Mouse (Mus musculus): Measurements from ENCODE around the gene Ric1. TPM values are rescaled to one million over a fixed set of nuclear protein-coding genes. Genes with fewer than 3 reads are reported as not detected.

Gene Ric1
- total and polyA plus RNA-seq, 3 experiments, result 41.0 to 77.2 (median 54.2) TPM

DNA sequence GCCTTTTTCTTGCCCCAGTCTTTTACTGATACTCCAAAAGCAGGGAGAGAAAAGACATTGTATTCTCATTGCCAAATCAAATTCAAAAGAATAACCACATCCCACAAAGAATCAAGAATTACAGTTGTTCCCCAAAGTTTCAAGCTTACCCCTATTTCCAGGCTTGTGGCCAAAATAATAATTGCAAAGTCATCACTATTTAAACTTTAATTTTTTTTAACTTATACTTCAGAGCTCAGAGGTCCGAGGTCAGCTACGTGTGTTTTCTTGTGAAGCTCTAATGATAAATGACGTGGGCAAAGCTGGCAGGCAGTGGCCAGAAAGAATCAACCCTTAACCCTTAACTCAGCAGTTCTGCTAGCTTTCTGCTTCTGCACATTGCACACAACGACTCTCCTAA is 43.5 kb upstream of the Ric1 start:
- DNase-seq (ENCODE audit: low read depth, low spot score), result peak; percentile 77
- H3K4me3 ChIP-seq (ENCODE audit: control insufficient read depth in 1 of 2, insufficient read depth in 1 of 2, low read depth in 2 of 2, low read length in 2 of 2), result no peak overlapping the region
- no peaks in the 10 kb centered on the region for H3K79me2 ChIP-seq (ENCODE audit: control insufficient read depth, insufficient read depth, low read length, poor library complexity)
- TF ChIP-seq MEF2A (IDR thresholded peaks at IDR 0.05; ENCODE audit: extremely low read depth, insufficient replicate concordance, low read depth, low read length, poor library complexity, severe bottlenecking) (no peak), ETS1 (IDR thresholded peaks at IDR 0.05; ENCODE audit: low read depth, low read length) (peak; percentile 46), GABPA (IDR thresholded peaks at IDR 0.05; ENCODE audit: low read depth, low read length) (no peak), EP300 (IDR thresholded peaks at IDR 0.05; ENCODE audit: low read depth in 1 of 2, low read length in 2 of 2) (no peak; a peak in 1 of 4 replicates), POLR2AphosphoS2 (IDR thresholded peaks at IDR 0.05; ENCODE audit: low read length) (no peak), ZNF384 (IDR thresholded peaks at IDR 0.05; ENCODE audit: low read depth, low read length) (peak; percentile 65), MAFK (IDR thresholded peaks at IDR 0.05; ENCODE audit: borderline replicate concordance, low read depth, low read length) (peak; percentile 98), MYB (IDR thresholded peaks at IDR 0.05; ENCODE audit: low read depth, low read length) (no peak), SIN3A (IDR thresholded peaks at IDR 0.05; ENCODE audit: low read length) (peak; percentile 7; the same call in 1 of the 2 replicates), SMC3 (IDR thresholded peaks at IDR 0.05; ENCODE audit: low read depth, low read length) (no peak), GATA1 (IDR thresholded peaks at IDR 0.05; ENCODE audit: low read depth, low read length) (no peak), NRF1 (IDR thresholded peaks at IDR 0.05; ENCODE audit: insufficient read depth, low read depth, low read length, poor library complexity, severe bottlenecking) (no peak), CTCF (IDR thresholded peaks at IDR 0.05 in 2 of 3, conservative IDR thresholded peaks at IDR 0.05 in 1 of 3; ENCODE audit: control insufficient read depth in 1 of 3, insufficient read depth in 1 of 3, low read depth in 2 of 3, low read length in 3 of 3, poor library complexity in 1 of 3, severe bottlenecking in 1 of 3) (no peak), NELFE (IDR thresholded peaks at IDR 0.05; ENCODE audit: low read depth, low read length) (no peak), MXI1 (IDR thresholded peaks at IDR 0.05; ENCODE audit: low read depth, low read length) (0 out of 2 replicates have a peak, but pooled peaks have one; percentile 6), RCOR1 (IDR thresholded peaks at IDR 0.05; ENCODE audit: low read depth, low read length) (peak; percentile 77), MYC (IDR thresholded peaks at IDR 0.05; ENCODE audit: low read depth, low read length) (no peak), MAZ (IDR thresholded peaks at IDR 0.05; ENCODE audit: low read depth, low read length) (no peak)
- peaks cover 0 to 40% of the 10 kb centered on the region in 2 experiments; a peak in 2 of 4 replicates for H3K36me3 ChIP-seq (ENCODE audit: control insufficient read depth in 1 of 2, insufficient read depth in 2 of 2, low read length in 2 of 2)
- no peak overlapping the region for H3K27ac ChIP-seq (ENCODE audit: control insufficient read depth, low read depth, low read length)
- H3K4me1 ChIP-seq (ENCODE audit: control insufficient read depth in 1 of 2, insufficient read depth in 2 of 2, low read length in 2 of 2), result peaks cover 45 to 56% of the 10 kb centered on the region in 2 experiments
- H3K9me3 ChIP-seq (replicated peaks; ENCODE audit: insufficient read depth, low read length), result no peaks in the 10 kb centered on the region
- H3K27me3 ChIP-seq (ENCODE audit: control insufficient read depth in 1 of 2, insufficient read depth in 2 of 2, low read length in 2 of 2), result no peaks in the 10 kb centered on the region
- H3K9ac ChIP-seq (ENCODE audit: control insufficient read depth, low read depth, low read length, poor library complexity, severe bottlenecking), result no peak overlapping the region

DNA sequence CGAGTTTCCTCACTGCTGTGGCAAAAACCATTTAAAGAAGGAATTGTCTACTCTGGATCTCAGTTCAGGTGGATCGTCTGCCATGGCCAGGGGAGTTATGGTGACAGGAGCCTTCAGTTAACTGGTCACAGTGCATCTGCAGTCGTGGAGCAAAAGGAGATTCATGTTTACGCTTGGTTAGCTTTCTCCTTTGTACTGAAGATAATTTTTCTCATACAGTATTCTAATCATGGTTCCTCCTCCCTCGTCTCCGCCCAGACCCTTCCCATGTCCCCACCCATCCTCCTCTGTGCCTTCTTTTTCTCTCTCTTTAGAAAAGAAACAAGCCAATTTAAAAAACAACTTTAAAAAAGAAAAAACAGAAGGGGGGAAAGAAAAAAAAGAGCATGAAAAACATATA is 40.5 kb upstream of the Ric1 start:
- no peak overlapping the region for H3K27ac ChIP-seq (ENCODE audit: control insufficient read depth, low read depth, low read length)
- H3K27me3 ChIP-seq (ENCODE audit: control insufficient read depth in 1 of 2, insufficient read depth in 2 of 2, low read length in 2 of 2), result no peaks in the 10 kb centered on the region
- no peak overlapping the region for H3K9ac ChIP-seq (ENCODE audit: control insufficient read depth, low read depth, low read length, poor library complexity, severe bottlenecking)
- peak overlapping the region in 1 of 2 experiments; percentile 16; a peak in 2 of 4 replicates for H3K4me3 ChIP-seq (ENCODE audit: control insufficient read depth in 1 of 2, insufficient read depth in 1 of 2, low read depth in 2 of 2, low read length in 2 of 2)
- peaks cover 0 to 29% of the 10 kb centered on the region in 2 experiments; a peak in 2 of 4 replicates for H3K36me3 ChIP-seq (ENCODE audit: control insufficient read depth in 1 of 2, insufficient read depth in 2 of 2, low read length in 2 of 2)
- H3K4me1 ChIP-seq (ENCODE audit: control insufficient read depth in 1 of 2, insufficient read depth in 2 of 2, low read length in 2 of 2), result peaks cover 32 to 46% of the 10 kb centered on the region in 2 experiments
- H3K79me2 ChIP-seq (ENCODE audit: control insufficient read depth, insufficient read depth, low read length, poor library complexity), result no peaks in the 10 kb centered on the region
- peak; percentile 79 for DNase-seq (ENCODE audit: low read depth, low spot score)
- H3K9me3 ChIP-seq (replicated peaks; ENCODE audit: insufficient read depth, low read length), result no peaks in the 10 kb centered on the region
- TF ChIP-seq TCF12 (IDR thresholded peaks at IDR 0.05; ENCODE audit: low read depth, low read length), result peak; percentile 43; the same call in 1 of the 2 replicates
- TF ChIP-seq BHLHE40 (IDR thresholded peaks at IDR 0.05; ENCODE audit: borderline replicate concordance, low read depth, low read length), result no peak
- no peak for TF ChIP-seq MEF2A (IDR thresholded peaks at IDR 0.05; ENCODE audit: extremely low read depth, insufficient replicate concordance, low read depth, low read length, poor library complexity, severe bottlenecking)
- TF ChIP-seq MAZ (IDR thresholded peaks at IDR 0.05; ENCODE audit: low read depth, low read length), result peak; percentile 74; the same call in 1 of the 2 replicates
- TF ChIP-seq ZKSCAN1 (IDR thresholded peaks at IDR 0.05; ENCODE audit: low read depth, low read length), result no peak; the same call in 1 of the 2 replicates
- no peak for TF ChIP-seq RAD21 (IDR thresholded peaks at IDR 0.05; ENCODE audit: low read depth, low read length)
- TF ChIP-seq ZNF384 (IDR thresholded peaks at IDR 0.05; ENCODE audit: low read depth, low read length), result 0 out of 2 replicates have a peak, but pooled peaks have one; percentile 46
- no peak for TF ChIP-seq MAFK (IDR thresholded peaks at IDR 0.05; ENCODE audit: borderline replicate concordance, low read depth, low read length)
- no peak; the same call in 1 of the 2 replicates for TF ChIP-seq HCFC1 (IDR thresholded peaks at IDR 0.05; ENCODE audit: low read depth, low read length)
- TF ChIP-seq ZC3H11A (IDR thresholded peaks at IDR 0.05; ENCODE audit: low read depth, low read length), result no peak
- TF ChIP-seq MYB (IDR thresholded peaks at IDR 0.05; ENCODE audit: low read depth, low read length), result no peak
- no peak for TF ChIP-seq KAT2A (conservative IDR thresholded peaks at IDR 0.05; ENCODE audit: low read depth, low read length)
- TF ChIP-seq GATA1 (IDR thresholded peaks at IDR 0.05; ENCODE audit: low read depth, low read length), result peak; percentile 43
- TF ChIP-seq TAL1 (IDR thresholded peaks at IDR 0.05; ENCODE audit: low read length), result no peak
- TF ChIP-seq POLR2A (IDR thresholded peaks at IDR 0.05; ENCODE audit: control insufficient read depth in 1 of 2, insufficient read depth in 1 of 2, low read depth in 1 of 2, low read length in 2 of 2, poor library complexity in 1 of 2), result peak in 1 of 2 experiments; percentile 30; a peak in 1 of 4 replicates
- TF ChIP-seq MXI1 (IDR thresholded peaks at IDR 0.05; ENCODE audit: low read depth, low read length), result peak; percentile 52; the same call in 1 of the 2 replicates
- no peak for TF ChIP-seq POLR2AphosphoS2 (IDR thresholded peaks at IDR 0.05; ENCODE audit: low read length)
- TF ChIP-seq JUND (IDR thresholded peaks at IDR 0.05; ENCODE audit: low read depth, low read length), result no peak; the same call in 1 of the 2 replicates
- no peak for TF ChIP-seq SMC3 (IDR thresholded peaks at IDR 0.05; ENCODE audit: low read depth, low read length)
- peak; percentile 59 for TF ChIP-seq MAX (IDR thresholded peaks at IDR 0.05; ENCODE audit: low read length)
- peak; percentile 55; the same call in 1 of the 2 replicates for TF ChIP-seq TBP (IDR thresholded peaks at IDR 0.05; ENCODE audit: low read depth, low read length)

All from MEL (cell line).